Mouse (Mus musculus): ENCODE data around the gene Gm11239. TPM values are rescaled to one million over a fixed set of nuclear protein-coding genes. Genes with fewer than 3 reads are reported as not detected.

Gene Gm11239
- not detected for total RNA-seq (2023)

DNA sequence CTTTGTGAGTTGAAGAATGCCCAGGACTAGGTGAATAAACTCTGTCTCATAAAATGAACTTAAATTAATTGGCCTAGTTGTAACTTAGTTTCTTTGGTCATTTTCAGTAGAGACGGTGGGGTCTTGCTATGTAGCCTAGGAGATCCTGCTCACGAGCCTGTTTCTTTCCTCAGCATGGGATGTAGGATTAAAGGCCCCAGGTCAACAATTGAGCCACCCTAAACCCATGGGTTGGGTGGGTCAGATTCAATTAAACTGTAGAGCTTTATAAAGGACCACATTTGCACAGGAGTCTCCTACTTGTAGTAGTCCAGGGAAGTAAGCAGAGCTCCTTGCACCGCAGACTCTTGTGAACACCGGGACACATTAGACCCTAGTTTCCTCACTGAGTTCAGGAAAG lies at the start of gene Gm11239:
Gene Gm11239 (plus strand): TSS at position 301 of the 400 bp plus-strand sequence.

GRCm38 (mm10) chr4:73622684-73623083 lies 45.5 kb upstream of the Gm11239 start, which contains the start of gene Gm11237:
Gene Gm11237, plus strand, starts transcription at chr4:73622984.

DNA sequence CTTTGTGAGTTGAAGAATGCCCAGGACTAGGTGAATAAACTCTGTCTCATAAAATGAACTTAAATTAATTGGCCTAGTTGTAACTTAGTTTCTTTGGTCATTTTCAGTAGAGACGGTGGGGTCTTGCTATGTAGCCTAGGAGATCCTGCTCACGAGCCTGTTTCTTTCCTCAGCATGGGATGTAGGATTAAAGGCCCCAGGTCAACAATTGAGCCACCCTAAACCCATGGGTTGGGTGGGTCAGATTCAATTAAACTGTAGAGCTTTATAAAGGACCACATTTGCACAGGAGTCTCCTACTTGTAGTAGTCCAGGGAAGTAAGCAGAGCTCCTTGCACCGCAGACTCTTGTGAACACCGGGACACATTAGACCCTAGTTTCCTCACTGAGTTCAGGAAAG lies 30.3 kb upstream of the Gm11239 start, which contains the start of gene Gm11236:
Gene Gm11236 (plus strand): TSS at position 301 of the 400 bp plus-strand sequence.

GRCm38 (mm10) chr4:73683216-73683615 lies 15.1 kb downstream of the Gm11239 start, which contains the start of gene Gm428:
Gene Gm428, plus strand, starts transcription at chr4:73683516.

Other genes starting within 250 kb of the Gm11239 start
- gene Gm11238, start 60.5 kb upstream of the Gm11239 start, total RNA-seq (2023), result not detected
- not detected for gene Gm11237, start 45.4 kb upstream of the Gm11239 start, total RNA-seq (2023)
- not detected for gene Gm11236, start 30.2 kb upstream of the Gm11239 start, total RNA-seq (2023)
- not detected for gene Gm428, start 15.2 kb downstream of the Gm11239 start, total RNA-seq (2023)
- gene Rasef, start 122.6 kb downstream of the Gm11239 start, total RNA-seq (2023), result not detected
- gene Gm11758, start 207.9 kb downstream of the Gm11239 start, total RNA-seq (2023), result not detected
- not detected for gene Gm11757, start 222.8 kb downstream of the Gm11239 start, total RNA-seq (2023)
- not detected for gene Gm13871, start 237.6 kb downstream of the Gm11239 start, total RNA-seq (2023)